Mouse (Mus musculus) embryonic fibroblast, embryonic 13.5 days (primary cell): ENCODE data around the gene 1700080E11Rik.

ENCODE experiments used
- CTCF ChIP-seq: IDR thresholded peaks from 2 replicates; pipeline ENCODE4 v1.5.1; 2011; ENCODE audit warnings: mild to moderate bottlenecking, control low read depth, low read length, moderate library complexity, borderline replicate concordance; ENCODE audit not compliant: insufficient read depth
- POLR2A ChIP-seq: IDR thresholded peaks from 2 replicates; pipeline ENCODE4 v1.6.1; 2011; ENCODE audit warnings: low read depth, mild to moderate bottlenecking, control low read depth, low read length, moderate library complexity

DNA sequence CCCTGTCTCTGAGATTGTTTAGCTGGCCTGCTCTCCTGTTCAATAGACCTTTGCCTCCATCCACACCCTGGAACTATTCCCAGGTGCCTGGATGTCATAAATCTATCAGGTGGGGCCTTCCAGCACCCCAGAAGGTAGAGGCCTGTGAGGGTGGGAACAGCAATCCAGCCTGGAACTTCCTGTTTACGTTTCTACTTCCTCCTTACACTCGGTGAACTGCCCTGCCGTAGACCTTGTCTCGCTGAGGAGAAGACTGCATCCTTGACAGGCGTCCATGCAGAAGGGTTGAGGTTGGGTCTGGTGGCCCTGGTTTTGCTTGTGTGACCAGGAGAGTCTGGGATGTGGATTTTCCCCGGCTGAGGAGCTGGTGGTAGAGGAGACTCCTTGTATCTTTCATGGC is 5.7 kb downstream of the 1700080E11Rik start:
- TF ChIP-seq POLR2A (no peak), CTCF (no peak)
